Mouse (Mus musculus): ENCODE measurements at regions not wholly inside any gene's neighbourhood (a gene's known extent, or its start where the extent isn't known, plus 50 kb on each side); places are given as distances from the start of the nearest gene placed in this dataset.

GRCm38 (mm10) chr10:66865010-66865582 lies 230.8 kb upstream of the Jmjd1c start:
- Histone ChIP-seq H3K4me3 (ENCODE audit: low read depth, low read length) (no peak overlapping the region), H3K9me3 (ENCODE audit: low read length) (no peaks in the 10 kb centered on the region), H3K27ac (ENCODE audit: low read depth) (peak overlapping the region; percentile 53), H3K4me2 (ENCODE audit: low read depth, low read length) (no peak overlapping the region), H3K4me1 (ENCODE audit: insufficient read depth) (peaks cover 2% of the 10 kb centered on the region; the same call in 1 of the 2 replicates), H3K27me3 (ENCODE audit: insufficient read depth, low read length) (no peaks in the 10 kb centered on the region), H3K36me3 (replicated peaks; ENCODE audit: insufficient read depth, low read length) (no peaks in the 10 kb centered on the region), H3K9ac (replicated peaks) (no peak overlapping the region)
- no peak for TF ChIP-seq EP300 (IDR thresholded peaks at IDR 0.05; ENCODE audit: low read depth)
- TF ChIP-seq CTCF (IDR thresholded peaks at IDR 0.05; ENCODE audit: low read depth), result no peak
- WGBS (ENCODE audit: insufficient replicate concordance), result 47% methylated on average over 10 of the region's 10 CpGs
- DNase-seq, result no peak
- ATAC-seq, result peak; percentile 34

GRCm38 (mm10) chr10:66871133-66871664 lies 224.7 kb upstream of the Jmjd1c start:
- no peaks in the 10 kb centered on the region for H3K4me1 ChIP-seq (ENCODE audit: insufficient read depth)
- no peak overlapping the region for H3K4me3 ChIP-seq (ENCODE audit: low read depth, low read length)
- no peak overlapping the region for H3K4me2 ChIP-seq (ENCODE audit: low read depth, low read length)
- H3K36me3 ChIP-seq (replicated peaks; ENCODE audit: insufficient read depth, low read length), result no peaks in the 10 kb centered on the region
- ATAC-seq, result no peak
- DNase-seq, result no peak
- WGBS (ENCODE audit: insufficient replicate concordance), result 60% methylated on average over 4 of the region's 4 CpGs
- H3K27ac ChIP-seq (ENCODE audit: low read depth), result no peak overlapping the region
- H3K9ac ChIP-seq (replicated peaks), result no peak overlapping the region
- H3K9me3 ChIP-seq (ENCODE audit: low read length), result no peaks in the 10 kb centered on the region
- no peaks in the 10 kb centered on the region for H3K27me3 ChIP-seq (ENCODE audit: insufficient read depth, low read length)
- no peak for TF ChIP-seq CTCF (IDR thresholded peaks at IDR 0.05; ENCODE audit: low read depth)
- no peak for TF ChIP-seq EP300 (IDR thresholded peaks at IDR 0.05; ENCODE audit: low read depth)

- Histone ChIP-seq H3K4me3 (ENCODE audit: low read depth, low read length) (no peak overlapping the region), H3K4me1 (ENCODE audit: insufficient read depth) (no peaks in the 10 kb centered on the region), H3K36me3 (replicated peaks; ENCODE audit: insufficient read depth, low read length) (no peaks in the 10 kb centered on the region), H3K9ac (replicated peaks) (no peak overlapping the region), H3K4me2 (ENCODE audit: low read depth, low read length) (no peak overlapping the region), H3K27me3 (ENCODE audit: insufficient read depth, low read length) (no peaks in the 10 kb centered on the region), H3K9me3 (ENCODE audit: low read length) (no peaks in the 10 kb centered on the region), H3K27ac (ENCODE audit: low read depth) (no peak overlapping the region)
- 41% methylated on average over 1 of the region's 1 CpGs for WGBS (ENCODE audit: insufficient replicate concordance)
- ATAC-seq (no peak), DNase-seq (no peak)
- no peak for TF ChIP-seq CTCF (IDR thresholded peaks at IDR 0.05; ENCODE audit: low read depth)
- TF ChIP-seq EP300 (IDR thresholded peaks at IDR 0.05; ENCODE audit: low read depth), result no peak
These were observed 224.3 kb upstream of the Jmjd1c start for GRCm38 (mm10) chr10:66871673-66872072.

- DNase-seq (no peak), ATAC-seq (no peak)
- no peaks in the 10 kb centered on the region for H3K27me3 ChIP-seq (ENCODE audit: insufficient read depth, low read length)
- no peak overlapping the region for H3K4me3 ChIP-seq (ENCODE audit: low read depth, low read length)
- no peaks in the 10 kb centered on the region for H3K4me1 ChIP-seq (ENCODE audit: insufficient read depth)
- H3K27ac ChIP-seq (ENCODE audit: low read depth), result no peak overlapping the region
- 75% methylated on average over 4 of the region's 4 CpGs for WGBS (ENCODE audit: insufficient replicate concordance)
- H3K36me3 ChIP-seq (replicated peaks; ENCODE audit: insufficient read depth, low read length), result no peaks in the 10 kb centered on the region
- TF ChIP-seq EP300 (IDR thresholded peaks at IDR 0.05; ENCODE audit: low read depth) (no peak), CTCF (IDR thresholded peaks at IDR 0.05; ENCODE audit: low read depth) (no peak)
- H3K9ac ChIP-seq (replicated peaks), result no peak overlapping the region
- H3K9me3 ChIP-seq (ENCODE audit: low read length), result no peaks in the 10 kb centered on the region
- no peak overlapping the region for H3K4me2 ChIP-seq (ENCODE audit: low read depth, low read length)
These were observed 222.5 kb upstream of the Jmjd1c start for GRCm38 (mm10) chr10:66873468-66873867.

- Histone ChIP-seq H3K36me3 (replicated peaks; ENCODE audit: insufficient read depth, low read length) (no peaks in the 10 kb centered on the region), H3K27me3 (ENCODE audit: insufficient read depth, low read length) (no peaks in the 10 kb centered on the region), H3K9ac (replicated peaks) (no peak overlapping the region), H3K4me3 (ENCODE audit: low read depth, low read length) (no peak overlapping the region), H3K9me3 (ENCODE audit: low read length) (no peaks in the 10 kb centered on the region), H3K27ac (ENCODE audit: low read depth) (no peak overlapping the region), H3K4me2 (ENCODE audit: low read depth, low read length) (no peak overlapping the region), H3K4me1 (ENCODE audit: insufficient read depth) (no peaks in the 10 kb centered on the region)
- 77% methylated on average over 8 of the region's 8 CpGs for WGBS (ENCODE audit: insufficient replicate concordance)
- ATAC-seq, result no peak
- TF ChIP-seq CTCF (IDR thresholded peaks at IDR 0.05; ENCODE audit: low read depth) (no peak), EP300 (IDR thresholded peaks at IDR 0.05; ENCODE audit: low read depth) (no peak)
- no peak for DNase-seq
These were observed 216.9 kb upstream of the Jmjd1c start for GRCm38 (mm10) chr10:66879071-66879470.

GRCm38 (mm10) chr10:66882825-66883224 lies 213.1 kb upstream of the Jmjd1c start:
- DNase-seq (no peak), ATAC-seq (no peak)
- TF ChIP-seq EP300 (IDR thresholded peaks at IDR 0.05; ENCODE audit: low read depth), result no peak
- TF ChIP-seq CTCF (IDR thresholded peaks at IDR 0.05; ENCODE audit: low read depth), result no peak
- H3K36me3 ChIP-seq (replicated peaks; ENCODE audit: insufficient read depth, low read length), result no peaks in the 10 kb centered on the region
- no peak overlapping the region for H3K4me3 ChIP-seq (ENCODE audit: low read depth, low read length)
- H3K4me1 ChIP-seq (ENCODE audit: insufficient read depth), result no peaks in the 10 kb centered on the region
- no peak overlapping the region for H3K9ac ChIP-seq (replicated peaks)
- 81% methylated on average over 5 of the region's 5 CpGs for WGBS (ENCODE audit: insufficient replicate concordance)
- H3K27ac ChIP-seq (ENCODE audit: low read depth), result no peak overlapping the region
- no peaks in the 10 kb centered on the region for H3K9me3 ChIP-seq (ENCODE audit: low read length)
- H3K27me3 ChIP-seq (ENCODE audit: insufficient read depth, low read length), result no peaks in the 10 kb centered on the region
- no peak overlapping the region for H3K4me2 ChIP-seq (ENCODE audit: low read depth, low read length)
